Mouse (Mus musculus): ENCODE measurements around the gene Rab40c.

- no peak for TF ChIP-seq CTCF (IDR thresholded peaks at IDR 0.05)
- TF ChIP-seq EP300 (IDR thresholded peaks at IDR 0.05) = no peak
Measured at GRCm38 (mm10) chr17:25914295-25914694, 5.2 kb downstream of the Rab40c start.

Data from lung, postnatal 0 days (tissue).